Mouse (Mus musculus) brain, embryonic 14.5 days (tissue): Measurements from ENCODE around the gene L3mbtl3. TPM values are rescaled to one million over a fixed set of nuclear protein-coding genes. Genes with fewer than 3 reads are reported as not detected.

Experiments
- DNase-seq: peaks from one replicate; pipeline ENCODE4 v3.0.0-alpha.2; 2011; ENCODE audit warnings: low read depth
- CTCF ChIP-seq: fragments of 200-500 bp; IDR thresholded peaks from 2 replicates; pipeline ENCODE4 v1.5.1; 2012; ENCODE audit warnings: inconsistent platforms, mild to moderate bottlenecking, moderate library complexity, borderline replicate concordance; ENCODE audit not compliant: insufficient read depth, insufficient read length; ENCODE audit errors: extremely low read depth
- POLR2A ChIP-seq: fragments of 200-500 bp; IDR thresholded peaks from 2 replicates; pipeline ENCODE4 v1.6.1; 2012; ENCODE audit warnings: mild to moderate bottlenecking, inconsistent platforms, borderline replicate concordance; ENCODE audit not compliant: poor library complexity, insufficient read depth, insufficient read length, severe bottlenecking; ENCODE audit errors: extremely low read depth
- polyA plus RNA-seq: library from polyadenylated mRNA; depleted of rRNA; stranded (reverse); fragments of >200 nt; gene quantifications from 2 replicates; pipeline ENCODE4 v1.2.3, GENCODE M21; 2012; rRNA removed

The L3mbtl3 gene
- polyA plus RNA-seq: 27.8 and 37.8 TPM in 2 replicates

- peak; percentile 97 for DNase-seq
These were observed at the start of gene L3mbtl3 for GRCm38 (mm10) chr10:26375790-26376545. TSS of gene L3mbtl3 (minus strand) at chr10:26375971.

GRCm38 (mm10) chr10:26421168-26421567 is 45.4 kb upstream of the L3mbtl3 start:
- no peak for DNase-seq
- TF ChIP-seq POLR2A: no peak
- no peak for TF ChIP-seq CTCF

More at GRCm38 (mm10) chr10:26375790-26376545, at the start of gene L3mbtl3:
- TF ChIP-seq CTCF: no peak
- peak; percentile 77 for TF ChIP-seq POLR2A

GRCm38 (mm10) chr10:26388656-26389055 is 12.9 kb upstream of the L3mbtl3 start:
- DNase-seq: no peak
- TF ChIP-seq POLR2A (no peak), CTCF (no peak)

GRCm38 (mm10) chr10:26377332-26377602 is 1.5 kb upstream of the L3mbtl3 start:
- no peak for TF ChIP-seq POLR2A
- TF ChIP-seq CTCF: no peak

GRCm38 (mm10) chr10:26376546-26377331 is 968 bp upstream of the L3mbtl3 start:
- DNase-seq: peak; percentile 66
- TF ChIP-seq CTCF (no peak), POLR2A (no peak)

More at GRCm38 (mm10) chr10:26377332-26377602, 1.5 kb upstream of the L3mbtl3 start:
- DNase-seq: no peak

GRCm38 (mm10) chr10:26375351-26375751 is 420 bp downstream of the L3mbtl3 start:
- TF ChIP-seq CTCF (no peak), POLR2A (peak; percentile 50; the same call in 1 of the 2 replicates)

GRCm38 (mm10) chr10:26374436-26375311 is 1.1 kb downstream of the L3mbtl3 start:
- DNase-seq: peak; percentile 83
- TF ChIP-seq POLR2A: peak; percentile 13; the same call in 1 of the 2 replicates
- TF ChIP-seq CTCF: no peak

More at GRCm38 (mm10) chr10:26375351-26375751, 420 bp downstream of the L3mbtl3 start:
- no peak for DNase-seq

GRCm38 (mm10) chr10:26373951-26374435 is 1.8 kb downstream of the L3mbtl3 start:
- DNase-seq: peak; percentile 66
- no peak for TF ChIP-seq CTCF
- 0 out of 2 replicates have a peak, but pooled peaks have one; percentile 19 for TF ChIP-seq POLR2A

- peak; percentile 96 for DNase-seq
- TF ChIP-seq POLR2A (no peak), CTCF (peak; percentile 70; the same call in 1 of the 2 replicates)
These were observed 2.5 kb downstream of the L3mbtl3 start for GRCm38 (mm10) chr10:26372940-26373931.
